Mouse (Mus musculus) megakaryocyte-erythroid progenitor cell, adult 5-6 weeks (primary cell): Measurements from ENCODE around the gene Mctp2. TPM values are rescaled to one million over a fixed set of nuclear protein-coding genes. Genes with fewer than 3 reads are reported as not detected.

Source experiments
- ATAC-seq: replicated peaks from 2 replicates; pipeline ENCODE4 v1.8.0; 2016; ENCODE audit warnings: mild to moderate bottlenecking, inconsistent platforms; ENCODE audit not compliant: severe bottlenecking, poor library complexity, low FRiP score, low TSS enrichment
- total RNA-seq, 2 experiments: library from RNA; stranded (forward) in 1 of 2; stranded (reverse) in 1 of 2; fragments of 200-1000, 215-1000 nt in 1 of 2; fragments of >200 nt in 1 of 2; fragmentation: Nextera tagmentation in 1 of 2; gene quantifications; 2 replicates each; pipeline ENCODE4 v1.2.3; 2014 to 2017

Gene Mctp2
- total RNA-seq, 2 experiments from 2014 or later = 0.35 TPM; not detected in 1

- no peak for ATAC-seq
Measured at GRCm38 (mm10) chr7:72110578-72110977, 195.8 kb downstream of the Mctp2 start.

GRCm38 (mm10) chr7:72108639-72109399 lies 197.6 kb downstream of the Mctp2 start:
- no peak for ATAC-seq

- no peak for ATAC-seq
Measured at GRCm38 (mm10) chr7:72104170-72104569, 202.2 kb downstream of the Mctp2 start.

GRCm38 (mm10) chr7:72103654-72104053 lies 202.8 kb downstream of the Mctp2 start:
- ATAC-seq = no peak

GRCm38 (mm10) chr7:72100683-72101082 lies 205.7 kb downstream of the Mctp2 start:
- no peak for ATAC-seq

- no peak for ATAC-seq
Measured at GRCm38 (mm10) chr7:72098603-72099002, 207.8 kb downstream of the Mctp2 start.

GRCm38 (mm10) chr7:72096973-72097372 lies 209.4 kb downstream of the Mctp2 start:
- ATAC-seq = no peak

GRCm38 (mm10) chr7:72096433-72096832 lies 210.0 kb downstream of the Mctp2 start:
- no peak for ATAC-seq

GRCm38 (mm10) chr7:72089463-72090175 lies 216.8 kb downstream of the Mctp2 start:
- no peak for ATAC-seq

GRCm38 (mm10) chr7:72080705-72081104 lies 225.7 kb downstream of the Mctp2 start:
- no peak for ATAC-seq

GRCm38 (mm10) chr7:72078896-72079295 lies 227.5 kb downstream of the Mctp2 start:
- ATAC-seq = no peak

GRCm38 (mm10) chr7:72071418-72072184 lies 234.8 kb downstream of the Mctp2 start:
- no peak for ATAC-seq

GRCm38 (mm10) chr7:72068454-72068853 lies 238.0 kb downstream of the Mctp2 start:
- no peak for ATAC-seq

GRCm38 (mm10) chr7:72066352-72066751 lies 240.1 kb downstream of the Mctp2 start:
- ATAC-seq = no peak

- ATAC-seq = no peak
Measured at GRCm38 (mm10) chr7:72051759-72052158, 254.6 kb downstream of the Mctp2 start.

- no peak for ATAC-seq
Measured at GRCm38 (mm10) chr7:72047588-72048585, 258.5 kb downstream of the Mctp2 start.
